In genomic region chr11:113520851-113521461, GRCm38 (mm10) we compare ENCODE assay signal across 19 mouse cellular contexts.
DNase-seq lines count a peak whose midpoint lies in the region; ATAC-seq and TF ChIP-seq lines count a peak whose summit lies in the region.
"Had no signal": no experiment of that assay in that cellular context is flagged by ENCODE, and none has a peak within 500 bp of the region (broad histone marks: within the 10 kb centered on the region; RNA-seq: fewer than 3 reads in every experiment).

No protein-coding gene starts in this region.

- ATAC-seq in forebrain, embryonic 14.5 days: peak; percentile 51
- no peak for ATAC-seq in hindbrain, embryonic 15.5 days (ENCODE audit: low FRiP score, low read depth)
- no peak for ATAC-seq in midbrain, embryonic 16.5 days
- no peak for ATAC-seq in heart, embryonic 11.5 days (replicated peaks; ENCODE audit: insufficient number of reproducible peaks, low FRiP score, low TSS enrichment)
- no peak for ATAC-seq in heart, embryonic 12.5 days (ENCODE audit: insufficient number of reproducible peaks, low FRiP score)
- ATAC-seq in frontal cortex, adult (ENCODE audit: low TSS enrichment): no peak
- ATAC-seq: CD4-positive, CD25-positive, alpha-beta regulatory T cell, adult 4 months had no signal

- H3K4me2 ChIP-seq in forebrain, embryonic 14.5 days (ENCODE audit: low read length): no peak overlapping the region
- H3K4me2 ChIP-seq in hindbrain, embryonic 15.5 days: no peak overlapping the region
- H3K4me2 ChIP-seq in midbrain, embryonic 16.5 days (ENCODE audit: low read length): no peak overlapping the region
- no peak overlapping the region for H3K4me2 ChIP-seq in heart, embryonic 11.5 days
- H3K4me2 ChIP-seq in heart, embryonic 12.5 days: no peak overlapping the region

- H3K36me3 ChIP-seq in forebrain, embryonic 14.5 days (ENCODE audit: control insufficient read depth, insufficient read depth, low read length): no peaks in the 10 kb centered on the region
- H3K36me3 ChIP-seq in hindbrain, embryonic 15.5 days: no peaks in the 10 kb centered on the region
- H3K36me3 ChIP-seq in midbrain, embryonic 16.5 days (ENCODE audit: control insufficient read depth, insufficient read depth, low read length): no peaks in the 10 kb centered on the region
- no peaks in the 10 kb centered on the region; the same call in 1 of the 2 replicates for H3K36me3 ChIP-seq in heart, embryonic 11.5 days (ENCODE audit: control insufficient read depth, insufficient read depth, low read length)
- no peaks in the 10 kb centered on the region for H3K36me3 ChIP-seq in heart, embryonic 12.5 days

- no peaks in the 10 kb centered on the region for H3K9me3 ChIP-seq in forebrain, embryonic 14.5 days (replicated peaks; ENCODE audit: control insufficient read depth, low read length)
- H3K9me3 ChIP-seq in hindbrain, embryonic 15.5 days: no peaks in the 10 kb centered on the region
- H3K9me3 ChIP-seq in midbrain, embryonic 16.5 days (replicated peaks; ENCODE audit: control insufficient read depth, low read length, poor library complexity, severe bottlenecking): no peaks in the 10 kb centered on the region
- H3K9me3 ChIP-seq in heart, embryonic 11.5 days (replicated peaks; ENCODE audit: control insufficient read depth, low read length): no peaks in the 10 kb centered on the region
- H3K9me3 ChIP-seq in heart, embryonic 12.5 days (replicated peaks): no peaks in the 10 kb centered on the region

- peak; percentile 86 for DNase-seq in brain, embryonic 14.5 days (ENCODE audit: low read depth)
- peak; percentile 77 for DNase-seq in forebrain, embryonic 14.5 days (ENCODE audit: low spot score)
- DNase-seq in thymus, postnatal 4 days: no peak
- DNase-seq: adrenal gland, postnatal 25 days; gastrocnemius, postnatal 10 days; heart, postnatal 36 days; kidney, adult 11 months; kidney, postnatal 36 days; lung, postnatal 14 days; right cerebral cortex, postnatal 14 days; thymus, postnatal 25 days had no signal

- no peak overlapping the region for H3K4me3 ChIP-seq in forebrain, embryonic 14.5 days (ENCODE audit: low read depth, low read length)
- no peak overlapping the region for H3K4me3 ChIP-seq in hindbrain, embryonic 15.5 days
- H3K4me3 ChIP-seq in midbrain, embryonic 16.5 days (ENCODE audit: low read depth, low read length): no peak overlapping the region
- no peak overlapping the region for H3K4me3 ChIP-seq in heart, embryonic 11.5 days (ENCODE audit: low read depth, low read length)
- H3K4me3 ChIP-seq in heart, embryonic 12.5 days: no peak overlapping the region
- H3K4me3 ChIP-seq: erythroblast, embryonic 14.5 days had no signal

- no peak for TF ChIP-seq POLR2A in brain, embryonic 14.5 days (IDR thresholded peaks at IDR 0.05; ENCODE audit: borderline replicate concordance, extremely low read depth, insufficient read depth, insufficient read length, poor library complexity, severe bottlenecking)

- no peak for TF ChIP-seq CTCF in brain, embryonic 14.5 days (IDR thresholded peaks at IDR 0.05; ENCODE audit: borderline replicate concordance, extremely low read depth, insufficient read depth, insufficient read length)

- H3K27me3 ChIP-seq in forebrain, embryonic 14.5 days (replicated peaks; ENCODE audit: control insufficient read depth, insufficient read depth, low read length): no peaks in the 10 kb centered on the region
- H3K27me3 ChIP-seq in hindbrain, embryonic 15.5 days: no peaks in the 10 kb centered on the region
- no peaks in the 10 kb centered on the region for H3K27me3 ChIP-seq in midbrain, embryonic 16.5 days (ENCODE audit: control insufficient read depth, insufficient read depth, low read depth, low read length)
- no peaks in the 10 kb centered on the region for H3K27me3 ChIP-seq in heart, embryonic 11.5 days (ENCODE audit: control insufficient read depth, insufficient read depth, low read length)
- H3K27me3 ChIP-seq in heart, embryonic 12.5 days (replicated peaks): no peaks in the 10 kb centered on the region; the same call in 1 of the 2 replicates

- peak overlapping the region; percentile 30 for H3K9ac ChIP-seq in forebrain, embryonic 14.5 days (ENCODE audit: low read length)
- no peak overlapping the region for H3K9ac ChIP-seq in hindbrain, embryonic 15.5 days
- H3K9ac ChIP-seq in midbrain, embryonic 16.5 days (ENCODE audit: low read depth, low read length): no peak overlapping the region
- no peak overlapping the region for H3K9ac ChIP-seq in heart, embryonic 11.5 days (ENCODE audit: low read depth, low read length)
- no peak overlapping the region for H3K9ac ChIP-seq in heart, embryonic 12.5 days
- H3K9ac ChIP-seq: liver, embryonic 14.5 days had no signal

- 28% methylated on average over 17 of the region's 17 CpGs for WGBS in forebrain, embryonic 14.5 days
- 28% methylated on average over 17 of the region's 17 CpGs for WGBS in hindbrain, embryonic 15.5 days
- WGBS in midbrain, embryonic 16.5 days: 28% methylated on average over 17 of the region's 17 CpGs
- 72% methylated on average over 17 of the region's 17 CpGs for WGBS in heart, embryonic 11.5 days (ENCODE audit: insufficient replicate concordance)
- 77% methylated on average over 17 of the region's 17 CpGs for WGBS in heart, embryonic 12.5 days

- peak overlapping the region; percentile 89 for H3K27ac ChIP-seq in forebrain, embryonic 14.5 days (ENCODE audit: low read depth, low read length)
- peak overlapping the region; percentile 56 for H3K27ac ChIP-seq in hindbrain, embryonic 15.5 days (replicated peaks)
- H3K27ac ChIP-seq in midbrain, embryonic 16.5 days (ENCODE audit: low read length): 0 out of 2 replicates have a peak overlapping the region, but pooled peaks have one; percentile 29
- H3K27ac ChIP-seq in heart, embryonic 11.5 days (ENCODE audit: low read depth, low read length): no peak overlapping the region
- no peak overlapping the region for H3K27ac ChIP-seq in heart, embryonic 12.5 days (ENCODE audit: poor library complexity, severe bottlenecking)
- H3K27ac ChIP-seq: liver, embryonic 14.5 days had no signal

- peaks cover 36% of the 10 kb centered on the region for H3K4me1 ChIP-seq in forebrain, embryonic 14.5 days (ENCODE audit: control insufficient read depth, insufficient read depth, low read length)
- H3K4me1 ChIP-seq in hindbrain, embryonic 15.5 days (replicated peaks): peaks cover 35% of the 10 kb centered on the region
- peaks cover 19% of the 10 kb centered on the region for H3K4me1 ChIP-seq in midbrain, embryonic 16.5 days (ENCODE audit: control insufficient read depth, insufficient read depth, low read length)
- peaks cover 10% of the 10 kb centered on the region; the same call in 1 of the 2 replicates for H3K4me1 ChIP-seq in heart, embryonic 11.5 days (ENCODE audit: control insufficient read depth, insufficient read depth, low read length)
- H3K4me1 ChIP-seq in heart, embryonic 12.5 days (replicated peaks): peaks cover 11% of the 10 kb centered on the region

Comparison
In these comparisons a context has a peak if more than half of its experiments do, and no peak if none do; other contexts are left out.
1. H3K27ac ChIP-seq: peak in forebrain, embryonic 14.5 days (single experiment), hindbrain, embryonic 15.5 days (single experiment) and midbrain, embryonic 16.5 days (single experiment); none in heart, embryonic 11.5 days (single experiment) and heart, embryonic 12.5 days (single experiment).